Mouse (Mus musculus): Measurements from ENCODE around the gene Dtx1.

The Dtx1 gene

GRCm38 (mm10) chr5:120651230-120651629 lies 60.5 kb downstream of the Dtx1 start:
- in situ Hi-C loops (cut with MboI; ENCODE audit: low pct_unique_long_range_greater_than_20kb in 1 of 2, low sequenced_read_pairs in 2 of 2, unreplicated experiment in 1 of 2) = no loop called here

GRCm38 (mm10) chr5:120649938-120650337 lies 61.8 kb downstream of the Dtx1 start:
- in situ Hi-C loops (cut with MboI; ENCODE audit: low pct_unique_long_range_greater_than_20kb in 1 of 2, low sequenced_read_pairs in 2 of 2, unreplicated experiment in 1 of 2) = no loop called here

GRCm38 (mm10) chr5:120649374-120649933 lies 62.3 kb downstream of the Dtx1 start:
- in situ Hi-C loops (cut with MboI; ENCODE audit: low pct_unique_long_range_greater_than_20kb in 1 of 2, low sequenced_read_pairs in 2 of 2, unreplicated experiment in 1 of 2) = no loop called here

GRCm38 (mm10) chr5:120648569-120649373 lies 63.0 kb downstream of the Dtx1 start, which contains the start of gene Rasal1:
TSS of gene Rasal1 (plus strand) at chr5:120648812.
- in situ Hi-C loops (cut with MboI; ENCODE audit: low pct_unique_long_range_greater_than_20kb in 1 of 2, low sequenced_read_pairs in 2 of 2, unreplicated experiment in 1 of 2) = no loop called here

- in situ Hi-C loops (cut with MboI; ENCODE audit: low pct_unique_long_range_greater_than_20kb in 1 of 2, low sequenced_read_pairs in 2 of 2, unreplicated experiment in 1 of 2) = no loop called here
Measured at GRCm38 (mm10) chr5:120647814-120648491, 63.8 kb downstream of the Dtx1 start.

GRCm38 (mm10) chr5:120647361-120647760 lies 64.4 kb downstream of the Dtx1 start:
- in situ Hi-C loops (cut with MboI; ENCODE audit: low pct_unique_long_range_greater_than_20kb in 1 of 2, low sequenced_read_pairs in 2 of 2, unreplicated experiment in 1 of 2) = no loop called here

- in situ Hi-C loops (cut with MboI; ENCODE audit: low pct_unique_long_range_greater_than_20kb in 1 of 2, low sequenced_read_pairs in 2 of 2, unreplicated experiment in 1 of 2) = no loop called here
Measured at GRCm38 (mm10) chr5:120645851-120646250, 65.9 kb downstream of the Dtx1 start.

- in situ Hi-C loops (cut with MboI; ENCODE audit: low pct_unique_long_range_greater_than_20kb in 1 of 2, low sequenced_read_pairs in 2 of 2, unreplicated experiment in 1 of 2) = no loop called here
Measured at GRCm38 (mm10) chr5:120644227-120644626, 67.5 kb downstream of the Dtx1 start.

- in situ Hi-C loops (cut with MboI; ENCODE audit: low pct_unique_long_range_greater_than_20kb in 1 of 2, low sequenced_read_pairs in 2 of 2, unreplicated experiment in 1 of 2) = no loop called here
Measured at GRCm38 (mm10) chr5:120643365-120644085, 68.2 kb downstream of the Dtx1 start.

GRCm38 (mm10) chr5:120640094-120640493 lies 71.6 kb downstream of the Dtx1 start:
- in situ Hi-C loops (cut with MboI; ENCODE audit: low pct_unique_long_range_greater_than_20kb in 1 of 2, low sequenced_read_pairs in 2 of 2, unreplicated experiment in 1 of 2) = no loop called here

- in situ Hi-C loops (cut with MboI; ENCODE audit: low pct_unique_long_range_greater_than_20kb in 1 of 2, low sequenced_read_pairs in 2 of 2, unreplicated experiment in 1 of 2) = no loop called here
Measured at GRCm38 (mm10) chr5:120635633-120636032, 76.1 kb downstream of the Dtx1 start.

- in situ Hi-C loops (cut with MboI; ENCODE audit: low pct_unique_long_range_greater_than_20kb in 1 of 2, low sequenced_read_pairs in 2 of 2, unreplicated experiment in 1 of 2) = no loop called here
Measured at GRCm38 (mm10) chr5:120634860-120635259, 76.9 kb downstream of the Dtx1 start.

GRCm38 (mm10) chr5:120634131-120634530 lies 77.6 kb downstream of the Dtx1 start, which contains the start of gene Cfap73:
TSS of gene Cfap73 (minus strand) at chr5:120634235.
- in situ Hi-C loops (cut with MboI; ENCODE audit: low pct_unique_long_range_greater_than_20kb in 1 of 2, low sequenced_read_pairs in 2 of 2, unreplicated experiment in 1 of 2) = no loop called here

GRCm38 (mm10) chr5:120631892-120632291 lies 79.8 kb downstream of the Dtx1 start:
- in situ Hi-C loops (cut with MboI; ENCODE audit: low pct_unique_long_range_greater_than_20kb in 1 of 2, low sequenced_read_pairs in 2 of 2, unreplicated experiment in 1 of 2) = no loop called here

GRCm38 (mm10) chr5:120631128-120631527 lies 80.6 kb downstream of the Dtx1 start:
- in situ Hi-C loops (cut with MboI; ENCODE audit: low pct_unique_long_range_greater_than_20kb in 1 of 2, low sequenced_read_pairs in 2 of 2, unreplicated experiment in 1 of 2) = no loop called here
